Mouse (Mus musculus): ENCODE data around the gene Kif23.

Kif23 gene

GRCm38 (mm10) chr9:61932009-61932408 lies 14.6 kb downstream of the Kif23 start:
- H3K4me1 ChIP-seq (replicated peaks; ENCODE audit: low read depth, low read length), result no peaks in the 10 kb centered on the region; the same call in 1 of the 2 replicates
- TF ChIP-seq NANOG (IDR thresholded peaks at IDR 0.05; ENCODE audit: borderline replicate concordance, low read length) (no peak), POU5F1 (IDR thresholded peaks at IDR 0.05; ENCODE audit: borderline replicate concordance, low read length) (no peak), CTCF (conservative IDR thresholded peaks at IDR 0.05; ENCODE audit: low read length) (no peak)
- H3K27me3 ChIP-seq (ENCODE audit: insufficient read depth, low read length), result no peaks in the 10 kb centered on the region
- H3K4me3 ChIP-seq (replicated peaks; ENCODE audit: low read length), result no peak overlapping the region
- no peaks in the 10 kb centered on the region for H3K9me3 ChIP-seq (ENCODE audit: low read length)
- peaks cover 98% of the 10 kb centered on the region for H3K36me3 ChIP-seq (ENCODE audit: insufficient read depth, low read length)

GRCm38 (mm10) chr9:61925086-61925660 lies 21.4 kb downstream of the Kif23 start:
- H3K4me1 ChIP-seq (replicated peaks; ENCODE audit: low read depth, low read length), result no peaks in the 10 kb centered on the region
- H3K27me3 ChIP-seq (ENCODE audit: insufficient read depth, low read length), result no peaks in the 10 kb centered on the region
- TF ChIP-seq NANOG (IDR thresholded peaks at IDR 0.05; ENCODE audit: borderline replicate concordance, low read length) (no peak), POU5F1 (IDR thresholded peaks at IDR 0.05; ENCODE audit: borderline replicate concordance, low read length) (no peak), CTCF (conservative IDR thresholded peaks at IDR 0.05; ENCODE audit: low read length) (no peak)
- no peaks in the 10 kb centered on the region for H3K9me3 ChIP-seq (ENCODE audit: low read length)
- H3K36me3 ChIP-seq (ENCODE audit: insufficient read depth, low read length), result peaks cover 99% of the 10 kb centered on the region
- no peak overlapping the region for H3K4me3 ChIP-seq (replicated peaks; ENCODE audit: low read length)

GRCm38 (mm10) chr9:61920331-61920730 lies 26.2 kb downstream of the Kif23 start:
- peaks cover 89% of the 10 kb centered on the region for H3K36me3 ChIP-seq (ENCODE audit: insufficient read depth, low read length)
- H3K4me1 ChIP-seq (replicated peaks; ENCODE audit: low read depth, low read length), result peaks cover 17% of the 10 kb centered on the region
- H3K4me3 ChIP-seq (replicated peaks; ENCODE audit: low read length), result no peak overlapping the region
- no peaks in the 10 kb centered on the region for H3K27me3 ChIP-seq (ENCODE audit: insufficient read depth, low read length)
- H3K9me3 ChIP-seq (ENCODE audit: low read length), result no peaks in the 10 kb centered on the region
- no peak for TF ChIP-seq NANOG (IDR thresholded peaks at IDR 0.05; ENCODE audit: borderline replicate concordance, low read length)
- no peak for TF ChIP-seq POU5F1 (IDR thresholded peaks at IDR 0.05; ENCODE audit: borderline replicate concordance, low read length)
- no peak for TF ChIP-seq CTCF (conservative IDR thresholded peaks at IDR 0.05; ENCODE audit: low read length)

GRCm38 (mm10) chr9:61919464-61919863 lies 27.1 kb downstream of the Kif23 start:
- peaks cover 19% of the 10 kb centered on the region for H3K4me1 ChIP-seq (replicated peaks; ENCODE audit: low read depth, low read length)
- H3K27me3 ChIP-seq (ENCODE audit: insufficient read depth, low read length), result no peaks in the 10 kb centered on the region
- H3K36me3 ChIP-seq (ENCODE audit: insufficient read depth, low read length), result peaks cover 81% of the 10 kb centered on the region
- H3K4me3 ChIP-seq (replicated peaks; ENCODE audit: low read length), result no peak overlapping the region
- H3K9me3 ChIP-seq (ENCODE audit: low read length), result no peaks in the 10 kb centered on the region
- no peak for TF ChIP-seq NANOG (IDR thresholded peaks at IDR 0.05; ENCODE audit: borderline replicate concordance, low read length)
- no peak for TF ChIP-seq CTCF (conservative IDR thresholded peaks at IDR 0.05; ENCODE audit: low read length)
- TF ChIP-seq POU5F1 (IDR thresholded peaks at IDR 0.05; ENCODE audit: borderline replicate concordance, low read length), result no peak

GRCm38 (mm10) chr9:61917436-61917835 lies 29.1 kb downstream of the Kif23 start:
- H3K4me3 ChIP-seq (replicated peaks; ENCODE audit: low read length), result no peak overlapping the region
- H3K9me3 ChIP-seq (ENCODE audit: low read length), result no peaks in the 10 kb centered on the region
- H3K27me3 ChIP-seq (ENCODE audit: insufficient read depth, low read length), result no peaks in the 10 kb centered on the region
- TF ChIP-seq POU5F1 (IDR thresholded peaks at IDR 0.05; ENCODE audit: borderline replicate concordance, low read length), result no peak
- TF ChIP-seq CTCF (conservative IDR thresholded peaks at IDR 0.05; ENCODE audit: low read length), result no peak
- H3K36me3 ChIP-seq (ENCODE audit: insufficient read depth, low read length), result peaks cover 75% of the 10 kb centered on the region
- peaks cover 19% of the 10 kb centered on the region for H3K4me1 ChIP-seq (replicated peaks; ENCODE audit: low read depth, low read length)

GRCm38 (mm10) chr9:61916986-61917385 lies 29.6 kb downstream of the Kif23 start:
- Histone ChIP-seq H3K27me3 (ENCODE audit: insufficient read depth, low read length) (no peaks in the 10 kb centered on the region), H3K36me3 (ENCODE audit: insufficient read depth, low read length) (peaks cover 73% of the 10 kb centered on the region)

GRCm38 (mm10) chr9:61915393-61916005 lies 31.1 kb downstream of the Kif23 start:
- H3K36me3 ChIP-seq (ENCODE audit: insufficient read depth, low read length), result peaks cover 63% of the 10 kb centered on the region
- peaks cover 24% of the 10 kb centered on the region for H3K4me1 ChIP-seq (replicated peaks; ENCODE audit: low read depth, low read length)
- H3K9me3 ChIP-seq (ENCODE audit: low read length), result no peaks in the 10 kb centered on the region
- TF ChIP-seq CTCF (conservative IDR thresholded peaks at IDR 0.05; ENCODE audit: low read length), result no peak
- TF ChIP-seq NANOG (IDR thresholded peaks at IDR 0.05; ENCODE audit: borderline replicate concordance, low read length), result no peak
- TF ChIP-seq POU5F1 (IDR thresholded peaks at IDR 0.05; ENCODE audit: borderline replicate concordance, low read length), result no peak
- H3K4me3 ChIP-seq (replicated peaks; ENCODE audit: low read length), result peak overlapping the region; percentile 91
- no peaks in the 10 kb centered on the region for H3K27me3 ChIP-seq (ENCODE audit: insufficient read depth, low read length)

More at GRCm38 (mm10) chr9:61916986-61917385, 29.6 kb downstream of the Kif23 start:
- H3K4me1 ChIP-seq (replicated peaks; ENCODE audit: low read depth, low read length), result peaks cover 21% of the 10 kb centered on the region
- TF ChIP-seq CTCF (conservative IDR thresholded peaks at IDR 0.05; ENCODE audit: low read length) (no peak), NANOG (IDR thresholded peaks at IDR 0.05; ENCODE audit: borderline replicate concordance, low read length) (no peak), POU5F1 (IDR thresholded peaks at IDR 0.05; ENCODE audit: borderline replicate concordance, low read length) (no peak)
- no peaks in the 10 kb centered on the region for H3K9me3 ChIP-seq (ENCODE audit: low read length)
- H3K4me3 ChIP-seq (replicated peaks; ENCODE audit: low read length), result no peak overlapping the region

- H3K36me3 ChIP-seq (ENCODE audit: insufficient read depth, low read length), result peaks cover 57% of the 10 kb centered on the region
- no peaks in the 10 kb centered on the region for H3K9me3 ChIP-seq (ENCODE audit: low read length)
- TF ChIP-seq NANOG (IDR thresholded peaks at IDR 0.05; ENCODE audit: borderline replicate concordance, low read length), result no peak
- TF ChIP-seq CTCF (conservative IDR thresholded peaks at IDR 0.05; ENCODE audit: low read length), result no peak
- no peak for TF ChIP-seq POU5F1 (IDR thresholded peaks at IDR 0.05; ENCODE audit: borderline replicate concordance, low read length)
- H3K4me1 ChIP-seq (replicated peaks; ENCODE audit: low read depth, low read length), result peaks cover 24% of the 10 kb centered on the region
- peak overlapping the region; percentile 91 for H3K4me3 ChIP-seq (replicated peaks; ENCODE audit: low read length)
- H3K27me3 ChIP-seq (ENCODE audit: insufficient read depth, low read length), result no peaks in the 10 kb centered on the region
These were observed 31.7 kb downstream of the Kif23 start for GRCm38 (mm10) chr9:61914917-61915300.
